Mouse (Mus musculus) adrenal gland, postnatal 4 days (tissue): ENCODE results near the gene Syngr4. TPM values are rescaled to one million over a fixed set of nuclear protein-coding genes. Genes with fewer than 3 reads are reported as not detected.
"Not testable (repeated sequence)": the region's sequence is repeated elsewhere in the genome, so short reads cannot be mapped to it uniquely, and the experiment has no call there.

Experiments
- DNase-seq, 2 experiments: peaks; one replicate each; pipeline ENCODE4 v3.0.0; 2021 to 2022; ENCODE audit warnings: low spot score in 2 of 2, mixed read lengths in 2 of 2
- long read RNA-seq, 2 experiments: library from polyadenylated mRNA; stranded (forward); transcript quantifications; one replicate each; pipeline ENCODE4 v2.0.0; 2021
- total RNA-seq, 2 experiments: library from RNA; stranded (reverse); gene quantifications; 2 replicates each; pipeline ENCODE4 v1.2.3; 2021

Syngr4 gene
- under 1 TPM; 0.79 to 0.95 TPM for total RNA-seq
- long read RNA-seq, experiment 1, partial matches to known transcripts: 0 of 1 reads
- long read RNA-seq, experiment 1, other reads (novel, unspliced or antisense): 0 of 1 reads
- long read RNA-seq, experiment 2, partial matches to known transcripts: 0 of 1 reads
- long read RNA-seq, experiment 2, other reads (novel, unspliced or antisense): 1 of 1 reads

GRCm38 (mm10) chr7:45896517-45897257 is at the start of gene Syngr4, which contains the start of gene Tmem143:
TSS of gene Syngr4 (minus strand) at chr7:45896714.
TSS of gene Tmem143 (plus strand) at chr7:45896941.
- peak; percentile 85 to 89 for DNase-seq

- DNase-seq: not testable (repeated sequence)
Measured at GRCm38 (mm10) chr7:45943280-45943679, 46.8 kb upstream of the Syngr4 start.

GRCm38 (mm10) chr7:45941986-45942385 is 45.5 kb upstream of the Syngr4 start:
- DNase-seq: no peak

- DNase-seq: no peak
Measured at GRCm38 (mm10) chr7:45939836-45940235, 43.3 kb upstream of the Syngr4 start.

- no peak for DNase-seq
Measured at GRCm38 (mm10) chr7:45935114-45935513, 38.6 kb upstream of the Syngr4 start.

- not testable (repeated sequence) for DNase-seq
Measured at GRCm38 (mm10) chr7:45933766-45934165, 37.3 kb upstream of the Syngr4 start.

- DNase-seq: no peak
Measured at GRCm38 (mm10) chr7:45929688-45930087, 33.2 kb upstream of the Syngr4 start.

GRCm38 (mm10) chr7:45928626-45929295 is 32.2 kb upstream of the Syngr4 start:
- DNase-seq: no peak

GRCm38 (mm10) chr7:45924429-45924816 is 27.9 kb upstream of the Syngr4 start:
- DNase-seq: no peak

- peak; percentile 38 to 72 for DNase-seq
Measured at GRCm38 (mm10) chr7:45923762-45924428, 27.4 kb upstream of the Syngr4 start, which contains the start of gene Ccdc114. TSS of gene Ccdc114 (plus strand) at chr7:45924072.

GRCm38 (mm10) chr7:45922928-45923761 is 26.6 kb upstream of the Syngr4 start:
- DNase-seq: peak; percentile 67 to 90

GRCm38 (mm10) chr7:45921950-45922600 is 25.6 kb upstream of the Syngr4 start:
- no peak for DNase-seq

GRCm38 (mm10) chr7:45921242-45921621 is 24.7 kb upstream of the Syngr4 start, which contains the start of gene Emp3:
TSS of gene Emp3 (minus strand) at chr7:45921404.
- no peak for DNase-seq

GRCm38 (mm10) chr7:45920583-45921241 is 24.2 kb upstream of the Syngr4 start:
- DNase-seq: peak in 1 of 2 experiments; percentile 57

- no peak for DNase-seq
Measured at GRCm38 (mm10) chr7:45919761-45920160, 23.2 kb upstream of the Syngr4 start.

GRCm38 (mm10) chr7:45919083-45919671 is 22.7 kb upstream of the Syngr4 start:
- DNase-seq: no peak

GRCm38 (mm10) chr7:45917926-45918325 is 21.4 kb upstream of the Syngr4 start:
- DNase-seq: no peak

GRCm38 (mm10) chr7:45917004-45917704 is 20.6 kb upstream of the Syngr4 start:
- no peak for DNase-seq
